5 mouse cellular contexts compared by ENCODE assay signal in the genomic region with DNA sequence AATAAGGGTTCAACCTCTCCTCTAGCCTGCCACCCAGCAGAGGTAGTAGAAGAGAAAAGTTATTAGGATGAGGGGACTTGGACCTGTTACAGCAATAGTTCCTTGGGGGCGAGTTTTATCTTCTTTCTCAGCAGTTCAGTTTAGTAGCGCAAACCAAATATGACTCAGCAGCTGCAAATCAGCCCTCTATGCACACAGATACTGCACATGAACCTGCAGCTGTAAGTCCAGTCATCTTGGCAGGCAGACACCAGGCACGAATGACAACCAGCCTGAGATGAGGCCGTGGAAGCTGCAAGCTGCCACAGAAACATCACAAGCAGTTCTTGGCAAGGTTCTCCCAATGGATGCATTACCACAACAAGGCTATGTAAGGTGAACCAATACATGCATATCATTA.
"Had no signal": no experiment of that assay in that cellular context is flagged by ENCODE, and none has a peak within 500 bp of the region (broad histone marks: within the 10 kb centered on the region; RNA-seq: fewer than 3 reads in every experiment).

No protein-coding gene starts in this region.

- DNase-seq: kidney, adult 8-10 months; kidney, postnatal 25 days; lung, adult 18-20 months; right cerebral cortex, postnatal 25 days had no signal

- ATAC-seq: midbrain, embryonic 15.5 days had no signal
